Mouse (Mus musculus) hindbrain, postnatal 0 days (tissue): ENCODE measurements at regions not wholly inside any gene's neighbourhood (a gene's known extent, or its start where the extent isn't known, plus 50 kb on each side); places are given as distances from the start of the nearest gene placed in this dataset.

Source experiments
- ATAC-seq: fragments of 200-750 bp; cut with Nextera tagmentation; 2 replicates; pipeline ENCODE4 v1.8.0; 2017; ENCODE audit warnings: mild to moderate bottlenecking, moderate TSS enrichment, moderate library complexity
- DNase-seq: peaks from one replicate; pipeline ENCODE4 v3.0.0-alpha.2; 2015; ENCODE audit warnings: low spot score
- H3K27ac ChIP-seq: fragments of 300-500 bp; sonication (generic); 2 replicates; pipeline ENCODE4 v1.5.1; 2014; ENCODE audit warnings: mild to moderate bottlenecking
- H3K27me3 ChIP-seq: fragments of 300-500 bp; sonication (generic); 2 replicates; pipeline ENCODE4 v1.6.1; 2014; ENCODE audit warnings: low read length, mixed read lengths; ENCODE audit not compliant: insufficient read depth
- H3K36me3 ChIP-seq: fragments of 300-500 bp; sonication (generic); 2 replicates; pipeline ENCODE4 v1.6.1; 2014; ENCODE audit warnings: low read length, mixed read lengths; ENCODE audit not compliant: insufficient read depth
- H3K4me1 ChIP-seq: fragments of 300-500 bp; sonication (generic); 2 replicates; pipeline ENCODE4 v1.6.1; 2014; ENCODE audit warnings: antibody characterized with exemption, low read length, mixed read lengths; ENCODE audit not compliant: insufficient read depth
- H3K4me2 ChIP-seq: fragments of 300-500 bp; sonication (generic); 2 replicates; pipeline ENCODE4 v1.6.1; 2014; ENCODE audit warnings: low read depth, mild to moderate bottlenecking, low read length, moderate library complexity, mixed read lengths
- H3K4me3 ChIP-seq: fragments of 300-500 bp; sonication (generic); 2 replicates; pipeline ENCODE4 v1.5.1; 2014; ENCODE audit warnings: low read length
- H3K9ac ChIP-seq: fragments of 300-500 bp; sonication (generic); replicated peaks from 2 replicates; pipeline ENCODE4 v1.6.1; 2014; ENCODE audit warnings: mild to moderate bottlenecking, low read length, moderate library complexity, mixed read lengths
- H3K9me3 ChIP-seq: fragments of 300-500 bp; sonication (generic); 2 replicates; pipeline ENCODE4 v1.6.1; 2016; ENCODE audit warnings: low read length, mixed read lengths
- CTCF ChIP-seq: IDR thresholded peaks from 2 replicates; pipeline ENCODE4 v1.5.1; 2016; ENCODE audit warnings: antibody characterized with exemption, control low read depth, low read depth
- WGBS: fragments of 180-500 bp; shearing (Covaris S2); extraction: QIAGEN DNeasy Blood & Tissue Kit; methylation state at CpG from one replicate; pipeline ENCODE4 v1.1.7; 2014; 5-methylcytosine and 5-hydroxymethylcytosine counted together

DNA sequence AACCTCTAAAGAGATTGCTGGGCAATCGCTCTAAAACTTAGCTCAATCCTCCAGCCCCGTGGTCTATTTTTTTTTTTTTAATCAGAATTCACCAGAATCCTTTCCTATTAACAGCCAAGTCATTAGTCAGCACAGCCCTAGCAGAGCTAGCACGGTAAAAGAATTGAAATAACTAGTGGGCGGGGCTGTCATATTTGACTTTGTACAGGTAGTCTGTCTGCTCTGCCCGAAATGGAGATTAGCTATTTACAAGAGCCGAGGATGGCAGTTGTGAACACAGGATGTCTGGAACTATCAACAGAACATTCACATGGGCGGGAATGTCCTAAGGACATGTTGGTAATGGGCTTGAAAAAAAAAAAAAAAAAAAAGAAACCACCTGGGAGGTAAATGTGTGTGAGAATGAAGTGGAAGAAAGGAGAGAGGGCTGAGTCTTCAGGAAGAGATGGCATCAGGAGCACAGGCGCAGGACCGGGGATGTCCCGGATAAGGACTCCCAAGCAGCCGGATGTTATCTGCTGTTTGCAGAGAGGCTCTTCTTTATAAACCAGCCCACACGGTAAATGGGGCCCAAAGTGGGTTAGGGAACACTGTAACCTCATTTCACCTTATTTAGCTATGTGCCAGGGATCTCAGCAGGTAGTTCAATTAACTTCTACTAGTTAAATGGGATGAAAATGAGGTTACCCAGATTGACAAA lies 283.8 kb upstream of the Adgrl2 start:
- Histone ChIP-seq H3K9me3 (no peaks in the 10 kb centered on the region), H3K4me2 (no peak overlapping the region), H3K27me3 (no peaks in the 10 kb centered on the region), H3K4me3 (no peak overlapping the region), H3K36me3 (no peaks in the 10 kb centered on the region), H3K9ac (no peak overlapping the region), H3K27ac (no peak overlapping the region), H3K4me1 (no peaks in the 10 kb centered on the region)
- DNase-seq (no peak), ATAC-seq (0 out of 2 replicates have a peak, but pooled peaks have one; percentile 27)
- no peak for TF ChIP-seq CTCF
- 71% methylated on average over 12 of the region's 12 CpGs for WGBS

DNA sequence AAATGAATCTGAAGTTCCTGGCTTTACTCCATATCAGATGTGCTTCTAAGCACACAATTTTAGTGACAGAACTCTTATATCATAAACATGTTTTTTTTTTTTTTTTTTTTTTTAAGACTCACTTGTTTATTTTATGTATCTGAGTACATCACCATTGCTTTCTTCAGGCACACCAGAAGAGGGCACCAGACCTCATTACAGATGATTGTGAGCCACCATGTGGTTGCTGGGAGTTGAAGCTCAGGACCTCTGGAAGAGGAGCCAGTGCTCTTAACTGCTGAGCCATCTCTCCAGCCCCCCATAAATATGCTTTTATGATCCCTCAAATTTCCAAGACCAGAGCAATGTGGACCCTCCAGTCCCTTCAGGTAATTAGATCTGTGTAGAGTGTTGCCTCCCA lies 280.1 kb upstream of the Adgrl2 start:
- Histone ChIP-seq H3K4me3 (no peak overlapping the region), H3K4me1 (no peaks in the 10 kb centered on the region), H3K27ac (no peak overlapping the region), H3K4me2 (no peak overlapping the region), H3K9me3 (no peaks in the 10 kb centered on the region), H3K36me3 (no peaks in the 10 kb centered on the region), H3K27me3 (no peaks in the 10 kb centered on the region), H3K9ac (no peak overlapping the region)
- ATAC-seq (no peak), DNase-seq (no peak)
- 0 out of 2 replicates have a peak, but pooled peaks have one; percentile 26 for TF ChIP-seq CTCF

DNA sequence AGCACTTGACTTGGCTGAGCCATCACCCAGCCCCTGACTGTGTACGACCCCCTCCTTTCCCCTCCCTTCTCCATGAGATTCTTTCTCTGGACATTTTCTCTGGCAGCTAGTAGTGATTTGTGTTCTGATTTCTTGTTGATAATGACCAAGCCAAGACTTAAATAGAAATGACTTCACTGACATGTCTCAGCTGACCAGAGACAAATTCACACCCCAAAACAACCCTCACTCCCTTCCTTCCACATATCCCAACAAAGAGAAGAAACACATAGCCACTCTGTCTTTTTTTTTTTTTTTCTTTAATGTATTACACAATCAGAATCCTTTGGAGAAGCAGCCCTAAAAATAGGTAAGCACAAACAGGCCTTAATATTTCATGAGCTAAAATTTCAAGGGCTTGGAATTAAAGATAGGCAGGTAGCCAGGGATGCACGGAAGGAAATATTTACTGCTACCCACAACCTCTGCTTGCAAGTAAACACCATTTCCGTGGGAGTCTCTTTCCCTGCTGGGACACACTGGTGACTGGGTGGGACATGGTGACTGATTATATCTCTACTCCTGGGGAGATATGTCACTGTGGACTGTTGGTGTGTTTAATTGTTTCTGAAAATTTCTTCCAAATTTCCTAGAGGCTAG lies 272.1 kb upstream of the Adgrl2 start:
- Histone ChIP-seq H3K27ac (no peak overlapping the region), H3K9me3 (no peaks in the 10 kb centered on the region), H3K4me1 (no peaks in the 10 kb centered on the region), H3K36me3 (no peaks in the 10 kb centered on the region), H3K4me2 (no peak overlapping the region), H3K9ac (no peak overlapping the region), H3K4me3 (no peak overlapping the region), H3K27me3 (no peaks in the 10 kb centered on the region; the same call in 1 of the 2 replicates)
- TF ChIP-seq CTCF, result no peak
- 85% methylated on average over 3 of the region's 3 CpGs for WGBS
- DNase-seq (no peak), ATAC-seq (no peak)

DNA sequence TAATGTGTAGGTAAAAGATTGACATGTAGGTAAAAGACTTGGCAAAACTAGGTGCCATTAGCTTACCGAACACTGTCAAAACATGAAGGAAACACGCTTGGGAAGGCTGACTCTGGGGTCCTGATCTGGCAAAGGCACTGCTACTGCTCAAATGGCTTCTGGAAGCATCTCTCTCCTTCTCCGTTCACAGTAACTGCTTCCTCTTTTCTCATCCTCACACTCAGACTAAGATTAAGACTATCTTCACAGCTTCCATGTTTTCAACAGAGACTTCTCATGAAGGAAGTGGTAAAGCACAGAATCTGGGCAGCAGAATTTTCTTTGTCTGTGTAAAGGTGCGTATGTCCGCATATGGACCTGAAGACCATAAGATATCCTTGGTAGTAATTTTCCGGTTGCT lies 271.4 kb upstream of the Adgrl2 start:
- Histone ChIP-seq H3K36me3 (no peaks in the 10 kb centered on the region), H3K4me1 (peaks cover 4% of the 10 kb centered on the region; the same call in 1 of the 2 replicates), H3K4me3 (no peak overlapping the region), H3K9me3 (no peaks in the 10 kb centered on the region), H3K9ac (no peak overlapping the region), H3K4me2 (no peak overlapping the region), H3K27me3 (no peaks in the 10 kb centered on the region; the same call in 1 of the 2 replicates), H3K27ac (no peak overlapping the region)
- DNase-seq, result no peak
- TF ChIP-seq CTCF, result no peak
- WGBS, result 97% methylated on average over 6 of the region's 6 CpGs
- no peak for ATAC-seq

DNA sequence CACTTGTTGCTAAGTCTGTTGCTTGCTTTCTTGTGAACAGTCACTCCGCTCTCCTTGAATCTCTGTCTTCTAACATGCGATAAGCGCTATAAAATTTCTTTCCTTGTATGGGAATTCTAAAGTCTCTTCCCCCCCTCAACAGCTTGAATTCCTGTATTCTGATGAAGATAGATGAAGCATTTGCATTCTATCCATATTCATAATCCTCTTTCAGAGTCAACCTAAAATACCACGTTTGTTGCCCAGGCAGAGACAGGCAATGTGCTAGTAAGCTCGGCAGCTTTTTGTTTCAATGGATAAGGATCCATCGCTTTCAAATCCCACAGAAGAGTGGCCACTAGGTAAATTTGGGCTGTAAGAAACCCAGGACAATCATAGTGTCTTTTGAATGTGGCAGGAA lies 268.5 kb upstream of the Adgrl2 start:
- no peak overlapping the region for H3K27ac ChIP-seq
- H3K9me3 ChIP-seq, result no peaks in the 10 kb centered on the region
- H3K9ac ChIP-seq, result no peak overlapping the region
- H3K36me3 ChIP-seq, result no peaks in the 10 kb centered on the region
- H3K4me3 ChIP-seq, result no peak overlapping the region
- peaks cover 8% of the 10 kb centered on the region; the same call in 1 of the 2 replicates for H3K4me1 ChIP-seq
- no peaks in the 10 kb centered on the region; the same call in none of the 2 replicates for H3K27me3 ChIP-seq
- no peak for ATAC-seq
- TF ChIP-seq CTCF, result no peak
- no peak overlapping the region for H3K4me2 ChIP-seq
- no peak for DNase-seq
- 49% methylated on average over 6 of the region's 6 CpGs for WGBS

DNA sequence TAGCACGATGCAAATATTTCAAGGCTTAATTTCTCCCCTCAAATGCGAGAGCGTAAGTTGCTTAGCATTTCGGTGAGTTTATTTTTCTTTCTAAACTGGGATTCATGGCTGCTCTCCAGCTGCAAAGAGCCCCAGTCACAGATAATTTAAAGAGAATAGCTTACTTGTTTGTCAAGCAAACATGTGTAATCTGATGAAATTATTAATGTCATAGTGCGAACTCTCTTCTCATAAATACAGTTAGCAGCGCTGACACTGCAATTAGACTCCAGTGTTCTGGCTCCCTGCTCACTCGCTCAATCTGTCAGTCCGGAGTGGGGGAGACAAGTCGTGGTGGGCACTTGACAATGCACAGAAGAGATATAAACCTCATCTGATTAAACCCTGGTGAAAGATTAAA lies 266.5 kb upstream of the Adgrl2 start:
- Histone ChIP-seq H3K9me3 (no peaks in the 10 kb centered on the region), H3K9ac (no peak overlapping the region), H3K4me1 (peaks cover 8% of the 10 kb centered on the region; the same call in 1 of the 2 replicates), H3K27ac (no peak overlapping the region), H3K4me2 (peak overlapping the region; percentile 16; the same call in 1 of the 2 replicates), H3K27me3 (no peaks in the 10 kb centered on the region; the same call in none of the 2 replicates), H3K4me3 (no peak overlapping the region), H3K36me3 (no peaks in the 10 kb centered on the region)
- ATAC-seq, result no peak
- 36% methylated on average over 9 of the region's 9 CpGs for WGBS
- TF ChIP-seq CTCF, result no peak
- peak; percentile 29 for DNase-seq

DNA sequence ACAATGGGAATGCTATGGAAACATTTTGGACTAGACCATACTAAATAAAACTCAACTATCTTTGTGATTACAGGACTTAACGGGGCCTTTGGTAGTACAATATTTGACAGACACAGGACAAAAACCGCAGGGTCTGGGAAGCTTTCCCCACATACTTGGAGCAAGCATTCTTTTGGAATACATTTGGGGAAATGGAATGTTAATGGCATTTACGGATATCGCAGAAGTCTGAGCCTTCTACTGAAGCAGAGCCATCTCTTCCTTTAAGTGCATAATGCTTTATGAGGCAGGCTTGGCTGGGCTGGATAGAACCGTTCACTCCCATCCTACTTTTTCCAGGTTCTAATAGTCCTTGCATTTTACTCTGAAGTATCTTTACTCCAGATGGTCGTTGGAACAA lies 262.7 kb upstream of the Adgrl2 start:
- no peak for TF ChIP-seq CTCF
- DNase-seq (no peak), ATAC-seq (no peak)
- H3K9me3 ChIP-seq, result no peaks in the 10 kb centered on the region
- no peak overlapping the region for H3K4me2 ChIP-seq
- no peak overlapping the region for H3K4me3 ChIP-seq
- H3K27me3 ChIP-seq, result no peaks in the 10 kb centered on the region; the same call in 1 of the 2 replicates
- H3K9ac ChIP-seq, result no peak overlapping the region
- H3K36me3 ChIP-seq, result no peaks in the 10 kb centered on the region
- WGBS, result 89% methylated on average over 6 of the region's 6 CpGs
- no peak overlapping the region for H3K27ac ChIP-seq
- H3K4me1 ChIP-seq, result peaks cover 8% of the 10 kb centered on the region; the same call in 1 of the 2 replicates
